Mouse (Mus musculus) thymus, adult 2 months (tissue): ENCODE measurements around the gene Olfr1099. TPM values are rescaled to one million over a fixed set of nuclear protein-coding genes. Genes with fewer than 3 reads are reported as not detected.

Experiments used
- DNase-seq: peaks from one replicate; pipeline ENCODE4 v3.0.0; 2021
- H3K27ac ChIP-seq: fragments of 200-500 bp; 2 replicates; pipeline ENCODE4 v1.5.1; 2012; ENCODE audit warnings: low read length, control low read depth; ENCODE audit not compliant: control insufficient read depth, insufficient read depth
- H3K27me3 ChIP-seq: fragments of 200-500 bp; 2 replicates; pipeline ENCODE4 v1.6.1; 2012; ENCODE audit warnings: mild to moderate bottlenecking, low read length, moderate library complexity, mixed read lengths; ENCODE audit not compliant: control insufficient read depth, insufficient read depth
- H3K36me3 ChIP-seq: fragments of 200-500 bp; 2 replicates; pipeline ENCODE4 v1.6.1; 2012; ENCODE audit warnings: mild to moderate bottlenecking, low read length, moderate library complexity; ENCODE audit not compliant: control insufficient read depth, insufficient read depth
- H3K4me1 ChIP-seq: fragments of 200-500 bp; replicated peaks from 2 replicates; pipeline ENCODE4 v1.6.1; 2012; ENCODE audit warnings: low read length; ENCODE audit not compliant: control insufficient read depth, insufficient read depth
- H3K4me3 ChIP-seq: fragments of 200-500 bp; 2 replicates; pipeline ENCODE4 v1.5.1; 2012; ENCODE audit warnings: mild to moderate bottlenecking, low read length, control low read depth, moderate library complexity; ENCODE audit not compliant: control insufficient read depth, insufficient read depth
- CTCF ChIP-seq: fragments of 200-500 bp; IDR thresholded peaks from 2 replicates; pipeline ENCODE4 v1.5.1; 2012; ENCODE audit warnings: mild to moderate bottlenecking, control low read depth, low read length, moderate library complexity, borderline replicate concordance; ENCODE audit not compliant: control insufficient read depth, poor library complexity, insufficient read depth; ENCODE audit errors: extremely low read depth
- POLR2A ChIP-seq: fragments of 200-500 bp; IDR thresholded peaks from 2 replicates; pipeline ENCODE4 v1.6.1; 2012; ENCODE audit warnings: mild to moderate bottlenecking, low read length, control low read depth, moderate library complexity; ENCODE audit not compliant: control insufficient read depth, poor library complexity, insufficient read depth; ENCODE audit errors: extremely low read depth
- WGBS: fragments of 180-500 bp; shearing (Covaris S2); methylation state at CpG from one replicate; pipeline ENCODE4 v1.1.7; 2018; 5-methylcytosine and 5-hydroxymethylcytosine counted together
- polyA plus RNA-seq: library from polyadenylated mRNA; depleted of rRNA; stranded (reverse); fragments of >200 nt; gene quantifications from 2 replicates; pipeline ENCODE4 v1.2.3, GENCODE M21; 2012; rRNA removed

Gene Olfr1099
- polyA plus RNA-seq: not detected in 2 replicates

DNA sequence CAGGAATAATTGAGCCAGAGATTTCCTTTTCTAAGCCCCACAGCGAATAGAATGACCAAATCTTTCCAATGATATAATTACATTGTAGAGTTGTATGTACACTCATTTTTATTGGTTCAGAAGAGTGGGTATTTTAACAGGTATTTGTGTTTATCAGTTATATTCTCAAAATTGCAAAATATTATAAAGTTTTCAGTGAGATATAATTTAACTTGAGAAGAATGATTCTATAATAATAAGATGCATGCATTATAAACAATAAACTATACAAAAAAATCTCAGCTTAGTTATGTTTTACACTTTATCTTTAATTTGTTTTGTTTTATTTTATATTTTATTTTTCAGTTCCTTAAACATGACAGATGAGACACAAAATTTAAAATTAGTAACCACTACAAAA, at the start of gene Olfr1099:
Gene Olfr1099 (minus strand): TSS at position 101 of the 400 bp plus-strand sequence.
- TF ChIP-seq CTCF: no peak
- no peak for TF ChIP-seq POLR2A
- H3K27me3 ChIP-seq: no peaks in the 10 kb centered on the region
- H3K36me3 ChIP-seq: no peaks in the 10 kb centered on the region
- 76% methylated on average over 1 of the region's 1 CpGs for WGBS
- H3K4me3 ChIP-seq: no peak within 1 kb of the TSS
- no peaks in the 10 kb centered on the region for H3K4me1 ChIP-seq
- H3K27ac ChIP-seq: no peak within 1 kb of the TSS
- DNase-seq: no peak

DNA sequence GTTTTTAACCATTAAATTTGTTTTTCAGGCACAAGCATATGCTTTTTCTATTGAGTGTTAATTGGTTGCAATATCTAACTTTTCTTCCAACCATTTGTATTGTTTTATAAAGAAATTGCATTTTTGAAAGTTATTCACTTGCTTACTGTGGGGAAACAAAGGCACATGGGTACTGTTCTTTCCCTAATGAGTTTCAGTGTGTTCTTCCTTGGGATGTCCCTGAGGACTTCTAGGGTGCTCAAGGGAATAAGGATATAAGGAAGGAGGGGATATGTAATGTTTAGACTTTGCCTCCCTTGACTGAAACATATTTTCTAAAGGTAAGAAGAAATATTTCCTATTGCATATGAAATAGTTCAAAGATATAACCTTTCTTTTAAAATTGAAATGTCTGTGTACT, 37.6 kb upstream of the Olfr1099 start, which contains the start of gene Olfr1102:
Gene Olfr1102 (plus strand): TSS at position 301 of the 400 bp plus-strand sequence.
- DNase-seq: no peak
- H3K4me1 ChIP-seq: no peaks in the 10 kb centered on the region
- TF ChIP-seq CTCF (no peak), POLR2A (no peak)
- no peaks in the 10 kb centered on the region for H3K27me3 ChIP-seq
- no peaks in the 10 kb centered on the region for H3K36me3 ChIP-seq
- H3K27ac ChIP-seq: no peak within 1 kb of the TSS
- H3K4me3 ChIP-seq: no peak within 1 kb of the TSS

DNA sequence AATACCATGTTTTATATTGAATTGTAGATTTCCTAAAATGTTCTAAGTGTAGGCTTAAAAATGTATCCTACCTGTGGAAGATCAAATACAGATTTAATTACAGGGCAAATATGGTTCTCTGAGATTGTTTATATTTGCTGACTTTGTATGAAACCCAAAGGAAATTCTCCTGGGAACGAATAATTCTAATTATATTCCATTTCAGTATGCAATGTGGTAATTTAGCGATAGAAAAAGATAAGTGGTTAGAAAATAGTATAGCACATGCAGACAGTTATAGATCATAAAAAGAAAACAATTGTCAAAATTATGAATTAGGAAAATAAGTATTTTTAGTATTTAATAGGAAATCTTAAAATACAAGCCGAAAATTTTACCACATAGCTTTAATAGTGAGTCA, 30.6 kb upstream of the Olfr1099 start, which contains the start of gene Olfr1101:
Gene Olfr1101 (minus strand): TSS at position 101 of the 400 bp plus-strand sequence.
- H3K4me3 ChIP-seq: no peak within 1 kb of the TSS
- DNase-seq: no peak
- H3K27me3 ChIP-seq: no peaks in the 10 kb centered on the region
- 85% methylated on average over 3 of the region's 3 CpGs for WGBS
- no peaks in the 10 kb centered on the region for H3K4me1 ChIP-seq
- no peaks in the 10 kb centered on the region for H3K36me3 ChIP-seq
- TF ChIP-seq POLR2A: no peak
- TF ChIP-seq CTCF: no peak
- H3K27ac ChIP-seq: no peak within 1 kb of the TSS

DNA sequence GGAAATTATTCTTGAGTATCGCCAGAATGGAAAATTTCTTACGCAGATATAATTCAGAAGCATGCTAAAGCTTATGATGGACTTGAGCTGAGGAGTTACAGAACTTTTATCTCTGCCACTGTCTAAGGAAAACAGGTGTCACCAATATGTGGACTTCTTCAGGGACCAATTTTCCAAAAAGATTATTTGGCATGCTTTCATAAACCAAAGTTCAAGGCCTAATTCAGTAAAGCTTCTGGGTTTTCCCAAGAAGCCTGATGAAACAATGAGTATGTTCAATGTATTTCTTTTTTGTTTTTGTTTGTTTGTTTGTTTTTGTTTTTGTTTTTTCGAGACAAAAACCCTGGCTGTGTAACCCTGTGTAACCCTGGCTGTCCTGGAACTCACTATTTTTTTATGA, 19.4 kb upstream of the Olfr1099 start, which contains the start of gene Olfr1100:
Gene Olfr1100 (minus strand): TSS at position 101 of the 400 bp plus-strand sequence.
- DNase-seq: no peak
- no peak within 1 kb of the TSS for H3K4me3 ChIP-seq
- TF ChIP-seq POLR2A (no peak), CTCF (no peak)
- no peaks in the 10 kb centered on the region for H3K36me3 ChIP-seq
- H3K27me3 ChIP-seq: no peaks in the 10 kb centered on the region
- 78% methylated on average over 3 of the region's 3 CpGs for WGBS
- no peak within 1 kb of the TSS for H3K27ac ChIP-seq
- H3K4me1 ChIP-seq: no peaks in the 10 kb centered on the region

DNA sequence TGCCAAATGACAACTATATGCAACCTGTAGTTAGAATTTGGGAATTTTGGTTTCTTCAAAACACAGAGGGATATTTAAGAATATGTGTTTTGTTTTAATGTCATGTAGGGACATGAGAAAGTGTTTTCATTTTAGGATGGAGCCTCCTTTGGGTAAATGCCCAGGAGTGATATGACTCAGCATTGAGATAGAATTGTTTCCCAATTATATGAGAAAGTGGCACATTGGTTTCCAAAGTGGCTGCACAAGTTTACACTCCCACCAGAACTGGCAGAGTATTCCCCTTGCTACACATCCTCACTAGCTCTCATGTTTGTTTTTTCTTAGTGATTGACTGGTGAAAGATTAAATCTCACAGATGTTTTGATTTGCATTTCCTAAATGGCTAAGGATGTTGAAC, 33.9 kb downstream of the Olfr1099 start:
- no peak overlapping the region for H3K27ac ChIP-seq
- TF ChIP-seq CTCF (no peak), POLR2A (no peak)
- no peaks in the 10 kb centered on the region for H3K27me3 ChIP-seq
- H3K36me3 ChIP-seq: no peaks in the 10 kb centered on the region
- H3K4me3 ChIP-seq: no peak overlapping the region
- DNase-seq: no peak
- no peaks in the 10 kb centered on the region for H3K4me1 ChIP-seq

DNA sequence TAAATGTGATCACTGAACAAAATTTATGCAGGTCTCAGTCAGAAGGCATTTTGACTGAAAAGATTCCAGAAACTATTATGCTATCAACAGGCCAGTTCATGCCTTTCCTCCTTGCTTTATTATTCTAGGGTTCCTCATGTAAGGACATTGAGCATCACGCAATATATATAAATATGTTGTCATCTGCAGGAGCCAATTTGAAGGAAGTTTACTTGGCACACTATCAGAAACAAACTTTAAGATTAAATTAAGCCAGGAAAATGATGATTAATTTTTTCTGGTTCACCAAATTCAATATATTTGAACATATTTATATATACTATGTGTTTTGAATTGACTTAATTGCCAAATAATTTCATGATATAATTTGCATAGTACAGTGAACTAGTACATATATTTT, 36.0 kb downstream of the Olfr1099 start, which contains the start of gene Olfr1098:
Gene Olfr1098 (minus strand): TSS at position 101 of the 400 bp plus-strand sequence.
- TF ChIP-seq POLR2A: no peak
- no peak for TF ChIP-seq CTCF
- Histone ChIP-seq H3K4me1 (no peaks in the 10 kb centered on the region), H3K27ac (no peak within 1 kb of the TSS), H3K36me3 (no peaks in the 10 kb centered on the region), H3K4me3 (no peak within 1 kb of the TSS), H3K27me3 (no peaks in the 10 kb centered on the region)
- no peak for DNase-seq
- WGBS: 96% methylated on average over 1 of the region's 1 CpGs

DNA sequence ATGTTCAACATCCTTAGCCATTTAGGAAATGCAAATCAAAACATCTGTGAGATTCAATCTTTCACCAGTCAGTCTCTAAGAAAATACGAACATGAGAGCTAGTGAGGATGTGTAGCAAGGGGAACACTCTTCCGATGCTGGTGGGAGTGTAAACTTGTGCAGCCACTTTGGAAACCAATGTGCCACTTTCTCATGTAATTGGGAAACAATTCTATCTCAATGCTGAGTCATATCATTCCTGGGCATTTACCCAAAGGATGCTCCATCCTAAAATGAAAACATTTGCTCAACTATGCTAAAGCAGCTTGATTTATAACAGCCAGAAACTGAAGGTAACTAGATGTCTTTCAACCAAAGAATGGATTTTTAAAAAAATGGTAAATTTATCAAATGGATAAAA, 54.8 kb downstream of the Olfr1099 start:
- Histone ChIP-seq H3K27me3 (no peaks in the 10 kb centered on the region), H3K4me3 (no peak overlapping the region), H3K27ac (no peak overlapping the region), H3K4me1 (no peaks in the 10 kb centered on the region), H3K36me3 (no peaks in the 10 kb centered on the region)
- 89% methylated on average over 2 of the region's 2 CpGs for WGBS
- TF ChIP-seq CTCF: no peak
- no peak for TF ChIP-seq POLR2A
- DNase-seq: no peak

Other genes starting within 250 kb of the Olfr1099 start
- gene Olfr1089, start 227.0 kb downstream of the Olfr1099 start, polyA plus RNA-seq: not detected in 2 replicates
- gene Olfr1090, start 201.7 kb downstream of the Olfr1099 start, polyA plus RNA-seq: not detected in 2 replicates
- not detected in 2 replicates for gene Olfr1093, start 178.2 kb downstream of the Olfr1099 start, polyA plus RNA-seq
- not detected in 2 replicates for gene Olfr141, start 150.7 kb downstream of the Olfr1099 start, polyA plus RNA-seq
- not detected in 2 replicates for gene Olfr1094, start 136.0 kb downstream of the Olfr1099 start, polyA plus RNA-seq
- not detected in 2 replicates for gene Olfr1095, start 109.0 kb downstream of the Olfr1099 start, polyA plus RNA-seq
- not detected in 2 replicates for gene Gm13723, start 85.9 kb downstream of the Olfr1099 start, polyA plus RNA-seq
- not detected in 2 replicates for gene Olfr1097, start 68.5 kb downstream of the Olfr1099 start, polyA plus RNA-seq
- not detected in 2 replicates for gene Olfr1098, start 36.1 kb downstream of the Olfr1099 start, polyA plus RNA-seq
- gene Olfr1100, start 19.3 kb upstream of the Olfr1099 start, polyA plus RNA-seq: not detected in 2 replicates
- not detected in 2 replicates for gene Olfr1101, start 30.5 kb upstream of the Olfr1099 start, polyA plus RNA-seq
- not detected in 2 replicates for gene Olfr1102, start 37.7 kb upstream of the Olfr1099 start, polyA plus RNA-seq
- not detected in 2 replicates for gene Olfr1104, start 66.4 kb upstream of the Olfr1099 start, polyA plus RNA-seq
- not detected in 2 replicates for gene Olfr1105, start 75.8 kb upstream of the Olfr1099 start, polyA plus RNA-seq
- not detected in 2 replicates for gene Olfr1106, start 91.6 kb upstream of the Olfr1099 start, polyA plus RNA-seq
- gene Olfr1107, start 115.1 kb upstream of the Olfr1099 start, polyA plus RNA-seq: not detected in 2 replicates
- not detected in 2 replicates for gene Olfr1109, start 135.3 kb upstream of the Olfr1099 start, polyA plus RNA-seq
- gene Olfr259, start 153.9 kb upstream of the Olfr1099 start, polyA plus RNA-seq: not detected in 2 replicates
- gene Olfr1110, start 179.6 kb upstream of the Olfr1099 start, polyA plus RNA-seq: not detected in 2 replicates
- not detected in 2 replicates for gene Olfr1111, start 191.9 kb upstream of the Olfr1099 start, polyA plus RNA-seq
- not detected in 2 replicates for gene Olfr1112, start 227.1 kb upstream of the Olfr1099 start, polyA plus RNA-seq
- gene Olfr1113, start 248.3 kb upstream of the Olfr1099 start, polyA plus RNA-seq: not detected in 2 replicates